Mouse (Mus musculus): ENCODE measurements around the gene Sc5d. TPM values are rescaled to one million over a fixed set of nuclear protein-coding genes. Genes with fewer than 3 reads are reported as not detected.

Sc5d gene
- total RNA-seq, 1 experiment from 2014 or later: 60.6 TPM

- no peak for DNase-seq
Measured at GRCm38 (mm10) chr9:42260481-42260880, 3.6 kb downstream of the Sc5d start.

DNA sequence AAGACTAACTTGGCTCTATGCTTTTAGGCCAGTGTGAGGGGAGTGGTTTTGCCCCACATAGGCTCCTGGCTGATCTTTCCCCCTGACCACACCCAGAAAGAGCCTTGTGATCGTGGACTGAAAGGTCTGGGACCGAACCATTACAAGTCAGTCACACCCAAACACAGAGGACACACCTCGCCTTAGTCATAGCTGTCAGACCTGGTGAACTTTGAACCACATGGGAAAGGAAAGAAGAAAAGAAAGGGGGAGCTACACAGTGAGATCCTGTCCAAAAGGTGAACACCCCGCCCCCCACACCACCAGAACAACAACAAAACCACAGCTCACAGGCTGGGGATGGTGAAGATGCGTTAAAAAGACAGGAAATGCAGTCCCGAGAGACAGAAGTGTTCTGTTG lies 14.9 kb downstream of the Sc5d start:
- no peak for DNase-seq

- DNase-seq: no peak
Measured at GRCm38 (mm10) chr9:42246688-42247087, 17.4 kb downstream of the Sc5d start.

- DNase-seq: no peak
Measured at GRCm38 (mm10) chr9:42244173-42244572, 19.9 kb downstream of the Sc5d start.

DNA sequence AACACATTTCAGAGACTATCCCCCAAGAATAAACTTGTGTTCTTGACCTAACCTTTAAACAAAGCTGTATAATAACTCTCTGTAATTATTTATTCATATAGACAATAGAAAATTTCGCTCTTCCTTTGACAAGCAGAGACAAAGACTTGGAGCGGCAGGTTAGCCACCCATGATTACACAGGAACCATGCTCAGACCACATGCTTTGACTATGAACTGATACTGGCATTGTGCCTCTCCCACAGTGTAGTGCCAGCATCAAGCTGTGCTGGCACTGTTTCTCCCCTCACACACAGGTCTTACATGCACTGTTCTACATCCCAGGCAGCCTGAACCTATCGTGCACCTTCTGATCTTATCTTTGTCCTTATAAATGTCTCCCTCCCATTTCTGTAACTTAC lies 23.0 kb downstream of the Sc5d start:
- no peak for DNase-seq

DNA sequence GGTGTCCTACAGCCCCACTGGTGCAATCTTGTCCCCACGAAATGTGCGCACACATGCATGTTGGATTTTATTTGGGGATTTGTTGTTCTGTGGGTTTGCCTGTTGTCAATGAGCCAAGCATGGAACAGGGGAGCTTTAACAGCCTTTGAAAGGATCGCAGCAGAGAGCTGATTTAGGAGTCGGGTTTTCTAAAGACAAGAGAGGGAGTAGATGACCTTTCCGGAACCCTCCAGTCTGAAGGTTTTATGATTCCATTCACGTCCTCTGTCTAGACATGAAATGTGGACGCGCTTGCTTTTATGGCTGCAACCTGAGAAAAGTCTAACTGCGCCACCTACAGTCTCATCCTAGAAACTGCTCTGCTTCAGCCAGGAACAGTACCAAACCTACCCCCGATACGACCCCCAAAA lies 23.5 kb downstream of the Sc5d start:
- peak; percentile 64 for DNase-seq

GRCm38 (mm10) chr9:42238827-42239226 lies 25.2 kb downstream of the Sc5d start:
- no peak for DNase-seq

- no peak for DNase-seq
Measured at GRCm38 (mm10) chr9:42231116-42231515, 32.9 kb downstream of the Sc5d start.

DNA sequence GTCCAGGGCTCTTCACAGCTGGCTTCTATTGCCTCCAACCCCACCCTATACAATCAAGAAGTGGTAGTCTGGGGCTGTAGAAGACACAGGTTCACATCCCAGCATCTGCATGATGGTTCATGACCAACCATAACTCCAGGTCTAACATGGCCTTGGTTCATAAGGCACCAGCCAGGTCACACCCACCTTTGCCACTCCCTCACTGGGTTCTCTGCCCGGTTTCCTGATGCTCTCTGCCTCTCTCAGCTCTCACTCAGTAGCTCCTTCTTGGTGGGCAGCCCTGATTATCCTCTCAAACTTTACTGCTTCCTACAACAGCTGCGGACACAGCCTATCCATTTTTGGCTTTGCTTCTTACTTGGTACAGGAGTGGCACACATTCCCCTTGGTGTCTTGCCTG lies 33.7 kb downstream of the Sc5d start:
- DNase-seq: no peak

DNA sequence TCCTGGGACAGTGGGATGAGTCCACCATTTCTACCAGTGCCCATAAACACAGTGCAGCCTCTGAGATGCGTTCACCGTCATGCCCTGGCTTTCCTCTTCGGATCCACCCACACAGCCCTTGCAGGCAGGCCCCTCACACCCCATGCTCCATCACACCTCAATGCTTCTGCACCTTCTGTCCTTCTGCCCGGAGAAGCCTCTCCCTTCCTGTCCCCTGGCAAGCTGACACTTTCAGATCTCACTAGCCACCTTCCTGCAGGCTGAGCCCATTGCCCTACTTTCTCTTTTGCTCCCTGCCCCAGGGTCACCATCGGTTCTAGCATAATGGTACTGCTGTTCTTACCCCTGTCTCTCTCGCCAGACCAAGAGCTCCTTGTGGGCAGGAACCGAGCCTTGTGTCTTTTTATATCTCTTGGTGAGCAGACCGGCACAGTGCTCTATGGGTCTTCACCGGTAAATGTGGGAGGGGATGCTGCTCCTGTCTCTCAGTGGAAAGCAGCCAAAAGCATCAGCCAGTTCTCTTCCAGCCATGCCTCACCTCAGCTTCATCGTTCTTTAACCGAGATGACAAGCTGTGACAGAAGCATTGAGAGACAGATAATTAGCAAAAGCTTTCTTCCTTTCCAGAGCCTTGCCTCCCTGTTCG lies 34.5 kb downstream of the Sc5d start:
- DNase-seq: no peak

DNA sequence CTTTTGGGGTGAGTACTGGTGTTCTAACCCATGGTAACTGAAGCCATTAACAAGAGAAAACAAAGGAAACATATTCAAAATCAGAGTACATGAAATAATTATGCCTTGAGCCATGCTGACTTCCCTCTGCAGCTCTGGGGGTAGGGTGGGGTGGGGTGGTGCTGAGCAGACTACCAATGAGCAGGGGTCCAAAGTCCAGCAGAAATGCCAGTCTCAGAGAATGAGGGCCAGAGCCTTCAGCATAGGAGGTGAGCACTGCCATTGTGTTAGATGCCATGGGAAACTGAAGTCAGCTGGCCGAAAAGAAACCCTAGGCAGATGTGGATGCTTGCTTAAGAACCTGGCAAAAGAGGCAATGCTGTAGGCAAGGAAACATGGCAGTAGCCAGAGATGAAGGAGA lies 36.3 kb downstream of the Sc5d start:
- no peak for DNase-seq

GRCm38 (mm10) chr9:42219001-42219660 lies 44.9 kb downstream of the Sc5d start:
- DNase-seq: no peak

GRCm38 (mm10) chr9:42217685-42218084 lies 46.4 kb downstream of the Sc5d start:
- peak; percentile 83 for DNase-seq

GRCm38 (mm10) chr9:42214116-42214515 lies 49.9 kb downstream of the Sc5d start:
- no peak for DNase-seq

DNA sequence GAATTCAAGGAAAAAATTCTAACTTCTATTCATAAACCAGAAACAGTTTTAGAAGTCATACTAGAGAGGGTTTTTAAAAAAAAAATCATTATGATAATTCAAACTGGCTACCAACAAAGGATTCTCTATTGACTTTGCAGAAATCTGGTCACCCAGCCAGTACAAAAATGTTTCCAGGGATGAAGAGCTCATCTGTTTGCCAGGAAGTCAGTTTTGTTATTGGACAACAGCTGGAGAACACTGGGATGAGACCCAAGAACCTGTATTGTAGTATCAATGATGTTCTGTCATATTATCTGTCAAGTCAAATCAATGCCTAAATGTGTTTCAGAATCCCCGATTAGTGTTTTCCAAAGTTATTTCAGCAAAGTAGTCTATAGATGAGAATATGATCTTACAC lies 50.9 kb downstream of the Sc5d start:
- DNase-seq: no peak

- DNase-seq: peak; percentile 59
Measured at GRCm38 (mm10) chr9:42209666-42210065, 54.4 kb downstream of the Sc5d start.

DNA sequence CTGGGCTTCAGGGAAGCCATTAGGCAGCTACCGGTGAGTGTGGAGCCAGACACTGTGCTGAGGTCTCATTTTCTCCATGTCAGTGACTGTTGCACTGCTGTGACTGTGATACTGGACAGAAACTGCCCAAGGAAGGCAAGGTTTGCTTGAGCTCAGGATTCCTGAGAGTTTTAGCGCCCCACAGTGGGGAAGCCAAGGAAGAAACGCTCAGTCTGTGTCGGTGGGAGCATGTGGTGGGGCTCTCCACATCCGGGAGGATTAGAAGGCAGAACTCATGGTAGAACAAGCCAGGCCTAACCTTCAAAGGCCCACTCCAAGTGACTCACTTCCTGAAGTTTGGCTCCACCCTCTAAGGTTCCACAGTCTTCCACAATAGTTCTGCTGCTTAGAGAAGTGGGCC lies 55.6 kb downstream of the Sc5d start:
- peak; percentile 61 for DNase-seq

GRCm38 (mm10) chr9:42206750-42207149 lies 57.3 kb downstream of the Sc5d start:
- DNase-seq: no peak

- DNase-seq: no peak
Measured at GRCm38 (mm10) chr9:42202271-42202670, 61.8 kb downstream of the Sc5d start.

Other genes with a start within 250 kb of the Sc5d start
- 16.8 and 17.8 TPM in 2 replicates for gene Sorl1, start 140.0 kb downstream of the Sc5d start, total RNA-seq (2021)
- gene Tecta, start 135.7 kb upstream of the Sc5d start, total RNA-seq (2021): 0.11 and 0.22 TPM in 2 replicates
- 43.2 and 51.3 TPM in 2 replicates for gene Tbcel, start 243.6 kb upstream of the Sc5d start, total RNA-seq (2021)